Mouse (Mus musculus) cerebellum, adult 11 months (tissue): ENCODE measurements around the gene Wdr5.

Experiments used
- DNase-seq: peaks from one replicate; pipeline ENCODE4 v3.0.0; 2022

Gene Wdr5

GRCm38 (mm10) chr2:27552620-27553287 lies 37.8 kb downstream of the Wdr5 start:
- DNase-seq = peak; percentile 49

GRCm38 (mm10) chr2:27554308-27554707 lies 39.4 kb downstream of the Wdr5 start:
- no peak for DNase-seq

GRCm38 (mm10) chr2:27556921-27557320 lies 42.0 kb downstream of the Wdr5 start:
- DNase-seq = no peak

GRCm38 (mm10) chr2:27560708-27561123 lies 45.8 kb downstream of the Wdr5 start:
- no peak for DNase-seq

- no peak for DNase-seq
Observed at GRCm38 (mm10) chr2:27561159-27561558, 46.2 kb downstream of the Wdr5 start.

- DNase-seq = no peak
Observed at GRCm38 (mm10) chr2:27561829-27562228, 46.9 kb downstream of the Wdr5 start.

GRCm38 (mm10) chr2:27563641-27564148 lies 48.7 kb downstream of the Wdr5 start:
- DNase-seq = no peak

- DNase-seq = no peak
Observed at GRCm38 (mm10) chr2:27564694-27565093, 49.7 kb downstream of the Wdr5 start.

- no peak for DNase-seq
Observed at GRCm38 (mm10) chr2:27565316-27566103, 50.6 kb downstream of the Wdr5 start.

- no peak for DNase-seq
Observed at GRCm38 (mm10) chr2:27570856-27571255, 55.9 kb downstream of the Wdr5 start.

GRCm38 (mm10) chr2:27572261-27572793 lies 57.4 kb downstream of the Wdr5 start:
- DNase-seq = no peak

- DNase-seq = no peak
Observed at GRCm38 (mm10) chr2:27572928-27573627, 58.1 kb downstream of the Wdr5 start.

- no peak for DNase-seq
Observed at GRCm38 (mm10) chr2:27573628-27573966, 58.6 kb downstream of the Wdr5 start.

- DNase-seq = no peak
Observed at GRCm38 (mm10) chr2:27576416-27576815, 61.5 kb downstream of the Wdr5 start.

GRCm38 (mm10) chr2:27578552-27578951 lies 63.6 kb downstream of the Wdr5 start:
- DNase-seq = no peak

- DNase-seq = no peak
Observed at GRCm38 (mm10) chr2:27582112-27582511, 67.2 kb downstream of the Wdr5 start.

- DNase-seq = no peak
Observed at GRCm38 (mm10) chr2:27583019-27583418, 68.1 kb downstream of the Wdr5 start.

GRCm38 (mm10) chr2:27584546-27584945 lies 69.6 kb downstream of the Wdr5 start:
- no peak for DNase-seq
